Mouse (Mus musculus) liver, adult 2 months (tissue): ENCODE data around the gene Svip.

ENCODE experiments used
- CTCF ChIP-seq: fragments of 200-500 bp; IDR thresholded peaks from 2 replicates; pipeline ENCODE4 v1.5.1; 2011; ENCODE audit warnings: low read depth, low read length, control low read depth
- POLR2A ChIP-seq: fragments of 200-500 bp; IDR thresholded peaks from 2 replicates; pipeline ENCODE4 v1.6.1; 2011; ENCODE audit warnings: low read length, control low read depth; ENCODE audit not compliant: insufficient read depth; ENCODE audit errors: extremely low read depth

- TF ChIP-seq CTCF (no peak), POLR2A (no peak)
These were observed 32.3 kb downstream of the Svip start for GRCm38 (mm10) chr7:51973526-51973925.
